Mouse (Mus musculus): ENCODE results near the gene Mpnd. TPM values are rescaled to one million over a fixed set of nuclear protein-coding genes. Genes with fewer than 3 reads are reported as not detected.

Gene Mpnd
- polyA plus RNA-seq, 1 experiment from 2014 or later, result 42.5 TPM

DNA sequence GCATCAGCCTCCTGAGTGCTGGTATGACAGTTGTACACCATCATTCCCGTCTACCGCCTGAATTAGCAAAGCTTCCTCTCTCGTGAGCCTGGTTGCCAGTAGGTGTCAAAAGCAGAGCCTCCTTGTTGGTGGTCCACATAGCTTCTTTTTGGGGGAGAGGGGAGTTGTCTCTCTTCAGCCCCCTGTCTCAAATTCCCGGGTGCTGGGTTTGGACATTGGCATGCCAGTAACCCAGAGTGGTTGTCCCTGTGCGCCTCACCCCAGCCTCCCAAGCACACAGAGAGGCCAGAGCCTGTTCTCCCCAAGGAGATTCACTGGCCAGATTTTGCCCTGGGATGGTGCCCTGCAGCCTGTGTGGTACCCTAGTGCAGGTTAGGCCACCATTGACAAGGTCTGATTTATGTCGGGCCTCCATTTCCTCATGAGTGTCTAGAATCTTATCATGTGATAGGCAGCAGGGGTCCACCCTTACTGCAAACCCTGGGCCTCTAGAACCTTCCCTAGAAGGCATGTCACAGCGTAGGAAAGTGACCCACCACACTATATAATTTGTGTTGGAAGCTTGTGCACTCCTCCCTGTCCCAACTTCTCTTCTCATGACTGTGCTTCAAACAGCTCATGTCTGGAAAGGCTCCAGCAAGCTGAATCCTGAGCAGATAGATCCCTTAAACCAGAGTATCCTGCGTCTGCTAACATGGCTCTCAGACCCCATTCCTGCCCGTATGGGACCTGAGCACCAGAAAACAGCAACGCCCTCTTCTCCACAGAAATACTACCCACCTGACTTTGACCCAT, 45.4 kb upstream of the Mpnd start:
- Histone ChIP-seq H3K4me1 (replicated peaks; ENCODE audit: control insufficient read depth, insufficient read depth, low read length) (peaks cover 21% of the 10 kb centered on the region), H3K4me3 (ENCODE audit: low read depth, low read length) (peak overlapping the region; percentile 64), H3K9me3 (ENCODE audit: control insufficient read depth, low read length) (no peaks in the 10 kb centered on the region), H3K36me3 (ENCODE audit: control insufficient read depth, insufficient read depth, low read length) (peaks cover 14% of the 10 kb centered on the region; the same call in 1 of the 2 replicates), H3K27me3 (replicated peaks; ENCODE audit: control insufficient read depth, insufficient read depth, low read length) (no peaks in the 10 kb centered on the region), H3K27ac (ENCODE audit: low read depth, low read length) (peak overlapping the region; percentile 94; the same call in 1 of the 2 replicates), H3K4me2 (peak overlapping the region; percentile 82), H3K9ac (ENCODE audit: low read depth, low read length) (peak overlapping the region; percentile 40; the same call in 1 of the 2 replicates)
- DNase-seq (ENCODE audit: low spot score) (peak; percentile 31), ATAC-seq (replicated peaks; ENCODE audit: low FRiP score) (no peak)
- 74% methylated on average over 10 of the region's 10 CpGs for WGBS

DNA sequence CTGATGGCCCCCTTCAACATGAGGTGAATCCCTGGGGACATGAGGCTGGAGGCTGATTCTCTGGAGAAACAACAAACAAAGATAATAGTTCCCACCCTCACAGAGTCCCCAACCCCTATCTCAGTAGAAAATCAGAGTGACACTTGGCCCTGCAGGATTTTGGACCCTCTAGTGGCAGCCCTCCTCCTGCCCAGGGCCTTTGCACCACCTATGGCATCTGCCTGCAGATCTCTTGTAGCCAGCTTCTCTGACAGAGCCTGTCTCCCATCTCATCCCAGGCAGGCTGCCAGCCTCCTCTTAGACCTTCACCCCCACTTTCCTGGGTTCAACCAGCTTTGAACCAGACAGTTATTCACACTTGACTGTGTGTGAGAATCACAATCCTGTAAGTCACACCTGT, 44.7 kb upstream of the Mpnd start:
- ATAC-seq (replicated peaks; ENCODE audit: low FRiP score) (no peak), DNase-seq (ENCODE audit: low spot score) (peak; percentile 15)
- H3K4me2 ChIP-seq, result no peak overlapping the region
- H3K4me1 ChIP-seq (replicated peaks; ENCODE audit: control insufficient read depth, insufficient read depth, low read length), result peaks cover 21% of the 10 kb centered on the region
- no peaks in the 10 kb centered on the region for H3K27me3 ChIP-seq (replicated peaks; ENCODE audit: control insufficient read depth, insufficient read depth, low read length)
- H3K9ac ChIP-seq (ENCODE audit: low read depth, low read length), result no peak overlapping the region
- H3K27ac ChIP-seq (ENCODE audit: low read depth, low read length), result no peak overlapping the region
- H3K36me3 ChIP-seq (ENCODE audit: control insufficient read depth, insufficient read depth, low read length), result peaks cover 17% of the 10 kb centered on the region; the same call in 1 of the 2 replicates
- H3K4me3 ChIP-seq (ENCODE audit: low read depth, low read length), result no peak overlapping the region
- no peaks in the 10 kb centered on the region for H3K9me3 ChIP-seq (ENCODE audit: control insufficient read depth, low read length)

DNA sequence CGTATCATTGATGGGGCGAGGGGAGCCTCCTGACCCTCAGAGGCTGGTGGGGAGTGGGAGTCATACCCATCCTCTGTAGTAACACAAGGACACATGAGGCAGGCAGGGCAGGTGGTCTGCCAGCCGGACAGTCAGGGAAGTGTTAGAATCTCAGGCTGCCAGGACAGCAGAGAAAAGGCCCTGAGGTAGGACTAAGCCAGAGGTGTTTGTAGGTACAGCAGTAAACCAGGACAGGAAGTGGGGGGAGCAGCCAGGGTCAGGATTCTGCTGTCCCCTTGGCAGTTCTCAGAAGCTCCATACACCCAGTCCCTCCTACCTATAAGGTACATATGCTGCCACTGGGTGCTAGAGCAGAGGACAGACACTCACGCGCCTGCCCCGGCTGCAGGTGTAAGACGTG, 43.9 kb upstream of the Mpnd start:
- Histone ChIP-seq H3K27ac (ENCODE audit: low read depth, low read length) (no peak overlapping the region), H3K9me3 (ENCODE audit: control insufficient read depth, low read length) (no peaks in the 10 kb centered on the region), H3K4me1 (replicated peaks; ENCODE audit: control insufficient read depth, insufficient read depth, low read length) (peaks cover 15% of the 10 kb centered on the region), H3K27me3 (replicated peaks; ENCODE audit: control insufficient read depth, insufficient read depth, low read length) (no peaks in the 10 kb centered on the region), H3K4me2 (no peak overlapping the region), H3K9ac (ENCODE audit: low read depth, low read length) (no peak overlapping the region), H3K4me3 (ENCODE audit: low read depth, low read length) (no peak overlapping the region), H3K36me3 (ENCODE audit: control insufficient read depth, insufficient read depth, low read length) (peaks cover 23% of the 10 kb centered on the region; the same call in 1 of the 2 replicates)
- DNase-seq (ENCODE audit: low spot score) (no peak), ATAC-seq (replicated peaks; ENCODE audit: low FRiP score) (no peak)
- 92% methylated on average over 7 of the region's 7 CpGs for WGBS

DNA sequence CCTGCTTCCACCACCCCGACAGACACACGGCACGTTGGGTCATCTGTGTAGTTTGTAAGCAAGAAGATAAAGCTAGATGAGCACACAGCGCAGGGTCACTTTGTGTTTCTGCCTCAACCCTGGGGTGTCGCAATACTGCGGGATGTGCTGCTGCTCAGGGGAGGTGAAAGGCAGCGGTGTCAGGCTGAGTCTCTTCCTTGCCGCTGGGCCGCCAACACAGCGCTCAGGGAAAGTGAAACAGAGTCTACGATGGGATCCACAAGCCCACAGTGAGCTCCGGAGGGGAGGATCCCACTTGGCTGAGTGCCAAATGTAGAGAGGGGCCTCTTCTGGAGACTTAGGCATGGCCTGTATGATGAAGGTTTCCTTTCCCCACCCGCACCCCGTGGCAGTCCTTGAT, 42.3 kb upstream of the Mpnd start:
- H3K4me3 ChIP-seq (ENCODE audit: low read depth, low read length), result no peak overlapping the region
- WGBS, result 78% methylated on average over 14 of the region's 14 CpGs
- H3K4me2 ChIP-seq, result no peak overlapping the region; the same call in 1 of the 2 replicates
- no peak overlapping the region for H3K9ac ChIP-seq (ENCODE audit: low read depth, low read length)
- DNase-seq (ENCODE audit: low spot score) (no peak), ATAC-seq (replicated peaks; ENCODE audit: low FRiP score) (no peak)
- no peaks in the 10 kb centered on the region for H3K9me3 ChIP-seq (ENCODE audit: control insufficient read depth, low read length)
- H3K27ac ChIP-seq (ENCODE audit: low read depth, low read length), result no peak overlapping the region
- no peaks in the 10 kb centered on the region for H3K27me3 ChIP-seq (replicated peaks; ENCODE audit: control insufficient read depth, insufficient read depth, low read length)
- peaks cover 33% of the 10 kb centered on the region; the same call in 1 of the 2 replicates for H3K36me3 ChIP-seq (ENCODE audit: control insufficient read depth, insufficient read depth, low read length)
- H3K4me1 ChIP-seq (replicated peaks; ENCODE audit: control insufficient read depth, insufficient read depth, low read length), result peaks cover 11% of the 10 kb centered on the region

DNA sequence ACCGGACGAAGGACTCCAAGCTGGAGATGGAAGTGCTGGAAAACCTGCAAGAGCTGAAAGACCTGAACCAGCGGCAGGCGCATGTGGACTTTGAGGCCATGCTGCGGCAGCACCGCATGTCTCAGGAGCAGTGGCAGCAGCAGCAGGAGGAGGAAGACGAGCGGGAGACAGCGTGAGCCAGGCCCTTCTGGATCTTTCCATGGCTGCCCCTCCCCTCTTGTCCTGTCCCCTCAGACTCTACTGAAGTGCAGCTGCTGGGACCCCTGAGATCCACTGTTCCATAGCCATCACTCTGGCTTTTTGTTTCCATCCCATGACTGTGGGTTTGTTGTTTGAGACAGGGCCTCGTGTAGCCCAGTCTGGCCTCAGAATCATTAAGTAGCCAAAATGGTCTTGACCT, 41.0 kb upstream of the Mpnd start:
- no peaks in the 10 kb centered on the region for H3K9me3 ChIP-seq (ENCODE audit: control insufficient read depth, low read length)
- H3K9ac ChIP-seq (ENCODE audit: low read depth, low read length), result no peak overlapping the region
- H3K27me3 ChIP-seq (replicated peaks; ENCODE audit: control insufficient read depth, insufficient read depth, low read length), result peaks cover 4% of the 10 kb centered on the region
- H3K4me2 ChIP-seq, result no peak overlapping the region
- H3K4me3 ChIP-seq (ENCODE audit: low read depth, low read length), result no peak overlapping the region
- H3K27ac ChIP-seq (ENCODE audit: low read depth, low read length), result no peak overlapping the region
- DNase-seq (ENCODE audit: low spot score) (no peak), ATAC-seq (replicated peaks; ENCODE audit: low FRiP score) (no peak)
- WGBS, result 86% methylated on average over 10 of the region's 10 CpGs
- peaks cover 33% of the 10 kb centered on the region; the same call in 1 of the 2 replicates for H3K36me3 ChIP-seq (ENCODE audit: control insufficient read depth, insufficient read depth, low read length)
- peaks cover 8% of the 10 kb centered on the region for H3K4me1 ChIP-seq (replicated peaks; ENCODE audit: control insufficient read depth, insufficient read depth, low read length)

DNA sequence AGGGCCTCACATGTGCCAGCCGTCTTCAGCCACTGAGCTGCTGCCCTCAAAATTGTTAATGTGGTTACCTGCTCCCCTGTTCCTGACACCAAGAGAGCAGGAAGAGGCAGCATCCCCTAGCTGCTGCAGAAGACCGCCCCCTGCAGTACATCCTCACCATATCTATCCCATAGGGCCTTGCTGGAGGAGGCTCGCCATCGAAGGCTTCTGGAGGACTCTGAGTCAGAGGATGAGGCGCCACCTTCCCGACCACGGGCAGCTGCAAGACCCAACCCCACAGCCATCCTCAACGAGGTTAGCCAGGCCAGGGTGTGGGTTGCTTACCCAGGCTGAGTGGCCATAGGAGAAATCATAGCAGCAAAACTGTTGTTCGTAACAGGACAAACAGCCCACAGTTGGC, 40.5 kb upstream of the Mpnd start:
- DNase-seq (ENCODE audit: low spot score) (no peak), ATAC-seq (replicated peaks; ENCODE audit: low FRiP score) (no peak)
- Histone ChIP-seq H3K4me1 (replicated peaks; ENCODE audit: control insufficient read depth, insufficient read depth, low read length) (peaks cover 3% of the 10 kb centered on the region), H3K4me2 (no peak overlapping the region), H3K4me3 (ENCODE audit: low read depth, low read length) (no peak overlapping the region), H3K27ac (ENCODE audit: low read depth, low read length) (no peak overlapping the region), H3K36me3 (ENCODE audit: control insufficient read depth, insufficient read depth, low read length) (peaks cover 33% of the 10 kb centered on the region; the same call in 1 of the 2 replicates), H3K9me3 (ENCODE audit: control insufficient read depth, low read length) (no peaks in the 10 kb centered on the region), H3K9ac (ENCODE audit: low read depth, low read length) (no peak overlapping the region), H3K27me3 (replicated peaks; ENCODE audit: control insufficient read depth, insufficient read depth, low read length) (peaks cover 9% of the 10 kb centered on the region)
- WGBS, result 81% methylated on average over 9 of the region's 9 CpGs

DNA sequence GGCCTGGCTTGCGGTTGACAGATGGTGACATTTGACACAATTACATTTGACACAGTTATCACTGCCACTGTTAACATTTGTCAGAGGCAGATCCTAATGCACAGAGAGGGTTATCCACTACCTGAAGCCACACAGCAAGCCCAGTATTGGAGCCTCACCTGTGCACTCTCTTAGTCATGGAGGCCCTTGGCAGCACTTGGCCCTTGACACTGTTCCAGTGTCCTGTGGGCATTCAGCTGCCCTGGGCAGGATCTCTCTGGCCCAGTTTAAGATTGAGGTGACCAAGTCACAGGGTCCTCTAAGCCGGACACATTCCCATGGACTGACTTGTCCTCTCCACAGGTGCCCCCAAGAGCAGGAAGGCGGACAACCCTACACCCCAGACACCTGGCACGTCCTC, 38.3 kb upstream of the Mpnd start:
- DNase-seq (ENCODE audit: low spot score) (no peak), ATAC-seq (replicated peaks; ENCODE audit: low FRiP score) (no peak)
- Histone ChIP-seq H3K27ac (ENCODE audit: low read depth, low read length) (no peak overlapping the region), H3K9ac (ENCODE audit: low read depth, low read length) (no peak overlapping the region), H3K36me3 (ENCODE audit: control insufficient read depth, insufficient read depth, low read length) (peaks cover 27% of the 10 kb centered on the region; the same call in 1 of the 2 replicates), H3K27me3 (replicated peaks; ENCODE audit: control insufficient read depth, insufficient read depth, low read length) (peaks cover 29% of the 10 kb centered on the region), H3K9me3 (ENCODE audit: control insufficient read depth, low read length) (no peaks in the 10 kb centered on the region), H3K4me3 (ENCODE audit: low read depth, low read length) (no peak overlapping the region), H3K4me2 (no peak overlapping the region), H3K4me1 (replicated peaks; ENCODE audit: control insufficient read depth, insufficient read depth, low read length) (no peaks in the 10 kb centered on the region)
- 86% methylated on average over 4 of the region's 4 CpGs for WGBS

DNA sequence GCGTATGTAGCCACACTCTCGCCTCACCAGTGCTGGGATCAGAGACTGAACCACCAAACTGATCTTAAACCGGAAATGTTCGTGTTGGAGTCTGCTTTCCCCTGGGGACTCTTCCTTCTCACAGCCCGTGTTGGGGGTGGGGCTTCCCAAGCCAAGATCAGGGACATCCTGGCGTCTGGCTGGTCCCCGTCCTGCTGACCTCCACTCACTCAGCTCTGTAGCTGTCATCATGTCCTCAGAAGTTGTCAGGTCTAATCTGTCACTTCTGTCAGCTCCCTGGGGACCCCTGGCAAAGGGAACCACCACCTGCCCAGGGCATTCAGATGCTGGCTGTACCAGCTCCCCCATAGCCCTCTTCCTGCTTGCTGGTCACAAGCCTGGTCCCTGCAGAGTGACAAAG, 37.3 kb upstream of the Mpnd start:
- Histone ChIP-seq H3K27ac (ENCODE audit: low read depth, low read length) (no peak overlapping the region), H3K27me3 (replicated peaks; ENCODE audit: control insufficient read depth, insufficient read depth, low read length) (peaks cover 38% of the 10 kb centered on the region), H3K36me3 (ENCODE audit: control insufficient read depth, insufficient read depth, low read length) (peaks cover 25% of the 10 kb centered on the region; the same call in 1 of the 2 replicates), H3K9me3 (ENCODE audit: control insufficient read depth, low read length) (no peaks in the 10 kb centered on the region), H3K9ac (ENCODE audit: low read depth, low read length) (no peak overlapping the region), H3K4me1 (replicated peaks; ENCODE audit: control insufficient read depth, insufficient read depth, low read length) (no peaks in the 10 kb centered on the region), H3K4me3 (ENCODE audit: low read depth, low read length) (no peak overlapping the region), H3K4me2 (no peak overlapping the region)
- WGBS, result 64% methylated on average over 7 of the region's 7 CpGs
- ATAC-seq (replicated peaks; ENCODE audit: low FRiP score) (no peak), DNase-seq (ENCODE audit: low spot score) (no peak)

DNA sequence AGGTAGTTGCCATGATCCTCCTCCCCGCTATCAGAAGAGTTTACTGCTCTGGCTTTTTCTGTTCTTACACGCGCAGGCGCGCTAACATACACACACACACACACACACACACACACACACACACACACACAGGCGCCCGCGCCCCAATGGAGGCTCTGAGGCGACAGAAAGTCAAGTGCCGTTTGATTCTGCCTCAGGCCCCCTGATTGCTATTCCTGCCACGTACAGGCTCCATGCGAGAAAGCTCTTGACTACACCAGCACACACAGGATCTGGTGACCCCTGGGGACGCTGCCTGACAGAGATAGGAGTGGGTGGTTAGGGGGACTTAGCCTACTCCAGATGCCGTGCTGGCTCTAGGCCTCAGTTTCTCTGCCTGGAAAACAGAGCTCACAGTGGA, 36.0 kb upstream of the Mpnd start:
- DNase-seq (ENCODE audit: low spot score), result no peak
- no peak overlapping the region for H3K27ac ChIP-seq (ENCODE audit: low read depth, low read length)
- H3K4me1 ChIP-seq (replicated peaks; ENCODE audit: control insufficient read depth, insufficient read depth, low read length), result no peaks in the 10 kb centered on the region
- ATAC-seq (replicated peaks; ENCODE audit: low FRiP score), result no peak
- no peak overlapping the region for H3K9ac ChIP-seq (ENCODE audit: low read depth, low read length)
- peaks cover 21% of the 10 kb centered on the region; the same call in 1 of the 2 replicates for H3K36me3 ChIP-seq (ENCODE audit: control insufficient read depth, insufficient read depth, low read length)
- WGBS, result 51% methylated on average over 14 of the region's 14 CpGs
- no peaks in the 10 kb centered on the region for H3K9me3 ChIP-seq (ENCODE audit: control insufficient read depth, low read length)
- H3K4me2 ChIP-seq, result no peak overlapping the region
- no peak overlapping the region for H3K4me3 ChIP-seq (ENCODE audit: low read depth, low read length)
- peaks cover 41% of the 10 kb centered on the region for H3K27me3 ChIP-seq (replicated peaks; ENCODE audit: control insufficient read depth, insufficient read depth, low read length)

Measured in liver, embryonic 11.5 days (tissue).